Mouse (Mus musculus): ENCODE results near the gene Zbed4.

GRCm38 (mm10) chr15:88808121-88808520, 56.7 kb downstream of the Zbed4 start:
- TF ChIP-seq CTCF (IDR thresholded peaks at IDR 0.05; ENCODE audit: borderline replicate concordance, insufficient read depth, low read length): no peak
- no peak for TF ChIP-seq POLR2A (IDR thresholded peaks at IDR 0.05; ENCODE audit: low read depth, low read length)
